Mouse (Mus musculus): ENCODE data around the gene Trappc6a. TPM values are rescaled to one million over a fixed set of nuclear protein-coding genes. Genes with fewer than 3 reads are reported as not detected.
A peak's percentile ranks its signal among the peaks of the same experiment; 100 is the strongest.

The Trappc6a gene
- polyA plus RNA-seq, 2 experiments: 58.0 to 79.8 TPM

DNA sequence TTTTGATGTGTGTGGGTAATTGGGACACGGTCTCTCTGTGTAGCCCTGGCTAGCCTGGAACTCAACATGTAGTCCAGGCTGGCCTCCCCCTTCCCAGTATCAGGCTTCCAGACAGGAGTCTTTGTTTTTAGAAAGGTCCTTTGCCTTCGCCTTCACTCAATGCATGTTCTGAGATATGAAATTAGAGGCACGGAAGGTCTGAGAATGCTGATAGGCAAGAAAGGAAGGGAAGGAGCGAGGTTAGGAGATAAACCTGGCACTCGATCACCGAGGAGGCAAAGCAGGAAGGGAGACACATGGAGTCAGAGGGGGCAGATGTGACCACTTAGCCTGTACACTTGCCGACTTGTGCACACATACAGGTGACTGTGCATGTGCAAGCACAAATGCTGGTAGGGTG lies 21.6 kb upstream of the Trappc6a start:
- Histone ChIP-seq H3K4me1 (ENCODE audit: control insufficient read depth, insufficient read depth, low read length) (peaks cover under 1% of the 10 kb centered on the region; the same call in 1 of the 2 replicates), H3K9me3 (ENCODE audit: control insufficient read depth, low read length) (no peaks in the 10 kb centered on the region), H3K36me3 (ENCODE audit: control insufficient read depth, insufficient read depth, low read length) (no peaks in the 10 kb centered on the region), H3K4me2 (replicated peaks; ENCODE audit: low read depth, low read length, severe bottlenecking) (no peak overlapping the region), H3K4me3 (replicated peaks; ENCODE audit: low read length) (no peak overlapping the region), H3K27ac (replicated peaks; ENCODE audit: low read depth, low read length) (no peak overlapping the region), H3K27me3 (ENCODE audit: control insufficient read depth, insufficient read depth, low read length) (peaks cover 41% of the 10 kb centered on the region), H3K9ac (ENCODE audit: low read depth, low read length, severe bottlenecking) (no peak overlapping the region)
- no peak for TF ChIP-seq POLR2A (IDR thresholded peaks at IDR 0.05; ENCODE audit: borderline replicate concordance, extremely low read depth, insufficient read depth, insufficient read length)
- no peak for DNase-seq (ENCODE audit: low spot score)
- 87% methylated on average over 7 of the region's 7 CpGs for WGBS
- no peak for ATAC-seq (ENCODE audit: low FRiP score, low read depth)

DNA sequence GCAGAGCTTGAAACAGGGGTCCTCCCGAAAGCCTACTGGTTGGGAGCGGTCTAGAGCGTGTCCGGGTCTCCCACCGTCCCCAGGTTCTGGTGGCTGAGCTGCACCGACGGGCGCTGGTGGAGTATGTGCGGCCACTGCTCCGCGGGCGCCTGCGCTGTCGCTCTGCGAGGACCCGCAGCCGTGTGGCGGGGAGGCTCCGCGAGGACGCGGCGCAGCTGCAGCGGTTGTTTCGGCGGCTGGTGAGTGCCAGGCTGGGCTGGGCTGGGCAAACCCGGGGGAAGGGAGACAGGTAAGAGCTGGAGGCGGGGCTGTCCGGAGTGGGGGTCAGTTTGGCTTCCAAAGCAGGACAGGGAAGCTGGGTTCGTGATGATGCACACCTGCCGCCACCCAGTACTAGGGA lies 18.7 kb upstream of the Trappc6a start:
- Histone ChIP-seq H3K4me3 (replicated peaks; ENCODE audit: low read length) (peak overlapping the region; percentile 21), H3K36me3 (ENCODE audit: control insufficient read depth, insufficient read depth, low read length) (no peaks in the 10 kb centered on the region), H3K27me3 (ENCODE audit: control insufficient read depth, insufficient read depth, low read length) (peaks cover 49% of the 10 kb centered on the region), H3K9ac (ENCODE audit: low read depth, low read length, severe bottlenecking) (no peak overlapping the region), H3K27ac (replicated peaks; ENCODE audit: low read depth, low read length) (no peak overlapping the region), H3K4me1 (ENCODE audit: control insufficient read depth, insufficient read depth, low read length) (peaks cover 5% of the 10 kb centered on the region; the same call in 1 of the 2 replicates), H3K4me2 (replicated peaks; ENCODE audit: low read depth, low read length, severe bottlenecking) (peak overlapping the region; percentile 32), H3K9me3 (ENCODE audit: control insufficient read depth, low read length) (no peaks in the 10 kb centered on the region)
- no peak for TF ChIP-seq POLR2A (IDR thresholded peaks at IDR 0.05; ENCODE audit: borderline replicate concordance, extremely low read depth, insufficient read depth, insufficient read length)
- DNase-seq (ENCODE audit: low spot score) (no peak), ATAC-seq (ENCODE audit: low FRiP score, low read depth) (no peak)
- 9% methylated on average over 27 of the region's 31 CpGs for WGBS

DNA sequence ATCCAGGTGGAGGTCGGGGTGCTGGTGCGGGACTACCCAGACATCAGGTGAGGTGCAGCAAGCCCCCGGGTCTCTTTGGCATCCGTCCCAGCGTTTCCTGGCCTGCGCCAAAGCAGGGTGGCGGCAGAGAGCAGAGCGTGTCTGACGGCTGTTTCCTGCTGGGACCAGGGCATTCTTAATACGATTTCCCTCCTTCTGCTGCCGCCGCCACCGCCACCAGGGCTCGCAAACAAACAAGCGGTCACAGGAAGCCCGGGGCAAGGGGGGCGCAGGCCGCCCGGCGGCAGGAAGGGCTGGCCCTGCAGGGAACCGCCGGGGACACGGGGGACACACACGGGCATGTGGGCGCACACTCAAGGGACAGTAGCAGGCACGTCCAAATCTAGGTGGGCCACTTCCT lies 16.5 kb upstream of the Trappc6a start:
- Histone ChIP-seq H3K27ac (replicated peaks; ENCODE audit: low read depth, low read length) (no peak overlapping the region), H3K36me3 (ENCODE audit: control insufficient read depth, insufficient read depth, low read length) (no peaks in the 10 kb centered on the region), H3K9ac (ENCODE audit: low read depth, low read length, severe bottlenecking) (0 out of 2 replicates have a peak overlapping the region, but pooled peaks have one; percentile 41), H3K4me2 (replicated peaks; ENCODE audit: low read depth, low read length, severe bottlenecking) (peak overlapping the region; percentile 38), H3K4me1 (ENCODE audit: control insufficient read depth, insufficient read depth, low read length) (peaks cover 5% of the 10 kb centered on the region; the same call in 1 of the 2 replicates), H3K9me3 (ENCODE audit: control insufficient read depth, low read length) (no peaks in the 10 kb centered on the region), H3K27me3 (ENCODE audit: control insufficient read depth, insufficient read depth, low read length) (peaks cover 49% of the 10 kb centered on the region), H3K4me3 (replicated peaks; ENCODE audit: low read length) (peak overlapping the region; percentile 20)
- ATAC-seq (ENCODE audit: low FRiP score, low read depth): no peak
- no peak for TF ChIP-seq POLR2A (IDR thresholded peaks at IDR 0.05; ENCODE audit: borderline replicate concordance, extremely low read depth, insufficient read depth, insufficient read length)
- no peak for DNase-seq (ENCODE audit: low spot score)
- WGBS: under 1% methylated on average over 26 of the region's 26 CpGs

GRCm38 (mm10) chr7:19494751-19495474 lies 13.3 kb upstream of the Trappc6a start:
- peaks cover 5% of the 10 kb centered on the region; the same call in 1 of the 2 replicates for H3K4me1 ChIP-seq (ENCODE audit: control insufficient read depth, insufficient read depth, low read length)
- H3K4me3 ChIP-seq (replicated peaks; ENCODE audit: low read length): no peak overlapping the region
- no peak for ATAC-seq (ENCODE audit: low FRiP score, low read depth)
- 85% methylated on average over 25 of the region's 25 CpGs for WGBS
- no peak for TF ChIP-seq POLR2A (IDR thresholded peaks at IDR 0.05; ENCODE audit: borderline replicate concordance, extremely low read depth, insufficient read depth, insufficient read length)
- H3K36me3 ChIP-seq (ENCODE audit: control insufficient read depth, insufficient read depth, low read length): no peaks in the 10 kb centered on the region
- no peak for DNase-seq (ENCODE audit: low spot score)
- H3K4me2 ChIP-seq (replicated peaks; ENCODE audit: low read depth, low read length, severe bottlenecking): no peak overlapping the region
- peaks cover 24% of the 10 kb centered on the region for H3K27me3 ChIP-seq (ENCODE audit: control insufficient read depth, insufficient read depth, low read length)
- no peak overlapping the region for H3K9ac ChIP-seq (ENCODE audit: low read depth, low read length, severe bottlenecking)
- no peaks in the 10 kb centered on the region for H3K9me3 ChIP-seq (ENCODE audit: control insufficient read depth, low read length)
- H3K27ac ChIP-seq (replicated peaks; ENCODE audit: low read depth, low read length): no peak overlapping the region

- ATAC-seq (ENCODE audit: low FRiP score, low read depth) (no peak; the same call in 1 of the 2 replicates), DNase-seq (ENCODE audit: low spot score) (peak; percentile 43)
- H3K9ac ChIP-seq (ENCODE audit: low read depth, low read length, severe bottlenecking): no peak overlapping the region
- no peak for TF ChIP-seq POLR2A (IDR thresholded peaks at IDR 0.05; ENCODE audit: borderline replicate concordance, extremely low read depth, insufficient read depth, insufficient read length)
- H3K36me3 ChIP-seq (ENCODE audit: control insufficient read depth, insufficient read depth, low read length): no peaks in the 10 kb centered on the region
- WGBS: 62% methylated on average over 20 of the region's 20 CpGs
- no peaks in the 10 kb centered on the region for H3K9me3 ChIP-seq (ENCODE audit: control insufficient read depth, low read length)
- no peak overlapping the region for H3K27ac ChIP-seq (replicated peaks; ENCODE audit: low read depth, low read length)
- peaks cover 17% of the 10 kb centered on the region for H3K27me3 ChIP-seq (ENCODE audit: control insufficient read depth, insufficient read depth, low read length)
- peaks cover 5% of the 10 kb centered on the region; the same call in 1 of the 2 replicates for H3K4me1 ChIP-seq (ENCODE audit: control insufficient read depth, insufficient read depth, low read length)
- no peak overlapping the region for H3K4me3 ChIP-seq (replicated peaks; ENCODE audit: low read length)
- no peak overlapping the region for H3K4me2 ChIP-seq (replicated peaks; ENCODE audit: low read depth, low read length, severe bottlenecking)
Measured at GRCm38 (mm10) chr7:19495521-19496213, 12.5 kb upstream of the Trappc6a start.

Data from limb, embryonic 14.5 days (tissue).